Mouse (Mus musculus) kidney, adult 2 months (tissue): ENCODE data around the gene Mum1. TPM values are rescaled to one million over a fixed set of nuclear protein-coding genes. Genes with fewer than 3 reads are reported as not detected.

Source experiments
- DNase-seq: peaks from one replicate; pipeline ENCODE4 v3.0.0; 2021
- H3K27ac ChIP-seq: fragments of 200-500 bp; 2 replicates; pipeline ENCODE4 v1.5.1; 2012; ENCODE audit warnings: low read depth, low read length, control low read depth, inconsistent platforms; ENCODE audit not compliant: insufficient read depth
- H3K27me3 ChIP-seq: fragments of 200-500 bp; replicated peaks from 2 replicates; pipeline ENCODE4 v1.6.1; 2012; ENCODE audit warnings: mild to moderate bottlenecking, moderate library complexity, low read length, inconsistent platforms; ENCODE audit not compliant: control insufficient read depth, insufficient read depth
- H3K36me3 ChIP-seq: fragments of 200-500 bp; 2 replicates; pipeline ENCODE4 v1.6.1; 2012; ENCODE audit warnings: mild to moderate bottlenecking, moderate library complexity, low read length, inconsistent platforms; ENCODE audit not compliant: control insufficient read depth, insufficient read depth
- H3K4me1 ChIP-seq: fragments of 200-500 bp; 2 replicates; pipeline ENCODE4 v1.6.1; 2011; ENCODE audit warnings: low read length; ENCODE audit not compliant: control insufficient read depth, insufficient read depth
- H3K4me3 ChIP-seq: fragments of 200-500 bp; 2 replicates; pipeline ENCODE4 v1.5.1; 2011; ENCODE audit warnings: mild to moderate bottlenecking, low read depth, low read length, control low read depth; ENCODE audit not compliant: insufficient read depth
- CTCF ChIP-seq: fragments of 200-500 bp; conservative IDR thresholded peaks from 2 replicates; pipeline ENCODE4 v1.5.1; 2011; ENCODE audit warnings: low read depth, mild to moderate bottlenecking, control low read depth, low read length, moderate library complexity, mixed read lengths; ENCODE audit not compliant: insufficient read depth, insufficient read length
- POLR2A ChIP-seq: fragments of 200-500 bp; IDR thresholded peaks from one replicate; pipeline ENCODE4 v1.6.1; 2011; ENCODE audit warnings: low read depth, low read length, control low read depth
- WGBS: fragments of 180-500 bp; shearing (Covaris S2); methylation state at CpG from one replicate; pipeline ENCODE4 v1.1.7; 2018; 5-methylcytosine and 5-hydroxymethylcytosine counted together
- polyA plus RNA-seq: library from polyadenylated mRNA; depleted of rRNA; stranded (reverse); fragments of >200 nt; gene quantifications from 2 replicates; pipeline ENCODE4 v1.2.3, GENCODE M21; 2012

Gene Mum1
- polyA plus RNA-seq, 1 experiment, result 30.4 TPM

GRCm38 (mm10) chr10:80227877-80228775 lies 1.9 kb downstream of the Mum1 start:
- Histone ChIP-seq H3K4me1 (peaks cover 13% of the 10 kb centered on the region), H3K4me3 (no peak overlapping the region)

GRCm38 (mm10) chr10:80236145-80236825 lies 10.1 kb downstream of the Mum1 start:
- Histone ChIP-seq H3K27ac (no peak overlapping the region), H3K27me3 (no peaks in the 10 kb centered on the region), H3K36me3 (peaks cover 2% of the 10 kb centered on the region), H3K4me1 (no peaks in the 10 kb centered on the region), H3K4me3 (no peak overlapping the region)
- no peak for TF ChIP-seq CTCF
- no peak for TF ChIP-seq POLR2A
- 94% methylated on average over 13 of the region's 13 CpGs for WGBS
- DNase-seq, result no peak

More at GRCm38 (mm10) chr10:80227877-80228775, 1.9 kb downstream of the Mum1 start:
- WGBS, result 35% methylated on average over 15 of the region's 15 CpGs
- peak; percentile 74 for DNase-seq
- H3K27me3 ChIP-seq, result no peaks in the 10 kb centered on the region
- TF ChIP-seq CTCF, result no peak
- TF ChIP-seq POLR2A, result no peak
- peaks cover 2% of the 10 kb centered on the region for H3K36me3 ChIP-seq
- no peak overlapping the region for H3K27ac ChIP-seq

GRCm38 (mm10) chr10:80237020-80237419 lies 10.8 kb downstream of the Mum1 start:
- Histone ChIP-seq H3K27me3 (no peaks in the 10 kb centered on the region), H3K4me1 (no peaks in the 10 kb centered on the region), H3K36me3 (peaks cover 2% of the 10 kb centered on the region), H3K27ac (no peak overlapping the region), H3K4me3 (no peak overlapping the region)
- 78% methylated on average over 4 of the region's 4 CpGs for WGBS
- TF ChIP-seq CTCF, result no peak
- no peak for TF ChIP-seq POLR2A
- no peak for DNase-seq

- 81% methylated on average over 3 of the region's 3 CpGs for WGBS
- peak; percentile 54 for DNase-seq
- Histone ChIP-seq H3K4me1 (no peaks in the 10 kb centered on the region), H3K27me3 (no peaks in the 10 kb centered on the region), H3K27ac (no peak overlapping the region), H3K36me3 (no peaks in the 10 kb centered on the region; the same call in none of the 2 replicates), H3K4me3 (no peak overlapping the region)
- TF ChIP-seq CTCF (no peak), POLR2A (no peak)
These were observed 12.1 kb downstream of the Mum1 start for GRCm38 (mm10) chr10:80238306-80238705.

GRCm38 (mm10) chr10:80239791-80240190 lies 13.6 kb downstream of the Mum1 start:
- Histone ChIP-seq H3K27ac (no peak overlapping the region), H3K36me3 (no peaks in the 10 kb centered on the region; the same call in none of the 2 replicates), H3K27me3 (no peaks in the 10 kb centered on the region), H3K4me1 (no peaks in the 10 kb centered on the region), H3K4me3 (no peak overlapping the region)
- TF ChIP-seq POLR2A, result no peak
- no peak for TF ChIP-seq CTCF
- peak; percentile 72 for DNase-seq
- 57% methylated on average over 6 of the region's 6 CpGs for WGBS

- TF ChIP-seq POLR2A, result no peak
- TF ChIP-seq CTCF, result no peak
- Histone ChIP-seq H3K36me3 (no peaks in the 10 kb centered on the region; the same call in 1 of the 2 replicates), H3K27ac (no peak overlapping the region), H3K27me3 (no peaks in the 10 kb centered on the region), H3K4me1 (no peaks in the 10 kb centered on the region), H3K4me3 (no peak overlapping the region)
- 76% methylated on average over 9 of the region's 9 CpGs for WGBS
- no peak for DNase-seq
These were observed 15.9 kb downstream of the Mum1 start for GRCm38 (mm10) chr10:80242088-80242487.

- no peak for DNase-seq
- no peaks in the 10 kb centered on the region; the same call in 1 of the 2 replicates for H3K36me3 ChIP-seq
- no peaks in the 10 kb centered on the region for H3K27me3 ChIP-seq
- H3K27ac ChIP-seq, result no peak overlapping the region
- WGBS, result 92% methylated on average over 3 of the region's 3 CpGs
- H3K4me3 ChIP-seq, result no peak overlapping the region
- TF ChIP-seq POLR2A, result no peak
- no peak for TF ChIP-seq CTCF
- no peaks in the 10 kb centered on the region for H3K4me1 ChIP-seq
These were observed 16.4 kb downstream of the Mum1 start for GRCm38 (mm10) chr10:80242607-80243006.
